Mouse (Mus musculus) naive thymus-derived CD4-positive, alpha-beta T cell, adult 2 months (primary cell): ENCODE data around the gene Jazf1.

Source experiments
- DNase-seq: peaks from one replicate; pipeline ENCODE4 v3.0.0-alpha.2; 2011; ENCODE audit warnings: low read depth

The Jazf1 gene

GRCm38 (mm10) chr6:52912143-52912918, 156.1 kb downstream of the Jazf1 start:
- no peak for DNase-seq

- DNase-seq = no peak
These were observed 161.6 kb downstream of the Jazf1 start for GRCm38 (mm10) chr6:52906801-52907200.

GRCm38 (mm10) chr6:52905100-52905499, 163.3 kb downstream of the Jazf1 start:
- DNase-seq = no peak

DNA sequence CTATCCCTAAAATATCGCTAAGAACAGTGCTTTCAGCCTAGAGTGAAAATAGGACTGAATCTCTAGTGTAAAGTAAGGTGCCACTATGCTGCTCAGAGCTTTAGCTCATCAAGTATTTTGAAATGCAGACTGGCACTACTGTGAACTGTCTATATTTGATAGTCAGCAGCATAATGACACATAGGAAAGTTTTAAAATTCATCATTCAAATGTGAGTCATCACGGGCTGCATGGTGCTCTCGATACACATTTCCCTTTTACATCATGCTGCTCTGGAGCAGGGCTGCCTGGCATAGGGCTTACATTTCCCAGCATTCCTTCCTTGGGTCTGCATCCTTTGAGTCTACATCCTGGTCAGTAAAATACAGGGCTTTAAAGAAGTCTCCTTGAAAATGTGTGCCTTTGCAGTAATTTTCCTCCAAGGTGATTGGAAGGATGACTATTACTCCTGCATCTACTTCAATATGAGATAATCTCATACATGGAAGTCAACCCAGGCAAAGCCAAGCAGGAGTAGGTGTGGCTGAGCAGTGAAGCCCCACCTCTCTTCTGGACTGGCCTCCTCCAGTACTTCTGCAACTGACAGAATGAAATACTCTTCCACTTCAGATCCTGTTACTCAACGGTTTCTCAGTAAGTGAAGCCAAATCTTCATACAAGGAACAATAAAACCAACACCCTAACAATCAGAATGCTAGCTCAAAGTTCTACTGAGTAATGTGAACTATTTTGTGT, 165.0 kb downstream of the Jazf1 start:
- no peak for DNase-seq

DNA sequence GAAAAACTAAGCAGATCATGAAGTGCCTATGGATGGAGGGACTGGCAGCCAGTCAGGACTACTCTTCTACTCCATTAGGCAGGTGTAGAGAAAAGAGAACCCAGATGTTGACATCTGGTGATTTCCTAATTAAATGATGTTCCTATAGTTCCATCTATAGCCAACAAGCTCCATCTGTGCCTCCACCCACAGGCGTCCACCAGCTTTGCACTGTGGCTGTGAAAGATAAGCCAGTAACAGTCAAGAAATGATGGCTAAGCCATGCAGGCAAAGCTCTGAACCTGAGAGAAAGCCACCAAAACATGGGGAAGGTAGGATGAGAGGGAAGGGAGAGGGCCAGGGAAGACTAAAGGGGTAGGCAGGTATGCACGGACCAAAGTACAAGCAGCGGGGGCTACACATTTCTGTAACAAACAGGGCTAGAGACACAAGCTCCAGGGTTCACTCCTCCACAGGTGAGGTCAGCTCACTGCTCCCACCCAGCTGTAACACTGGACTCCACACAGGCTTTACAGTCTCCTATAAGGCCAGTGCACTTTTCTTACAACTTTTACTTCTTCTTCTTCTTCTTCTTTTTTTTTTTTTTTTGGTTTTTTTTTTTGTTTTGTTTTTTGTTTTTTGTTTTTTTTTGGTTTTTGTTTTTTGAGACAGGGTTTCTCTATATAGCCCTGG, 168.7 kb downstream of the Jazf1 start:
- no peak for DNase-seq

DNA sequence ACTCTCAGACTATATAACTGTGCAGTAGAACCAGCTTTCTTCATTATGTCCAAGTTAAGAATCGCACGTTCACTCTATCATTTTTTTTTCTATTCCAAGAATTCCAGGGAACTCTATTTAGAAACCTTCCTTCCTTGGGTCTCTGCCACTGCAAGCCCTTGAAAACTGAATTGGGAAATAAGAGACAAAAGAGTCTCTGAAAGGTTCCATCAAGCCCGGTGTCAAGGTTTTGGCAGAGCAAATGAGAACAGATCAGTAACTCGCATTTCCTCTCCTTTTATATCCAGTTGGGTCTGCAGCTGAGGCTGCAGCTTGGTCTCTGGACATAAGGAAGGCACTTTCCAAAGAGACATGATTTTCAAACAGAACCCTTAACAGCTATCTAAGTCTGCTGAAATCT, 173.4 kb downstream of the Jazf1 start:
- no peak for DNase-seq

DNA sequence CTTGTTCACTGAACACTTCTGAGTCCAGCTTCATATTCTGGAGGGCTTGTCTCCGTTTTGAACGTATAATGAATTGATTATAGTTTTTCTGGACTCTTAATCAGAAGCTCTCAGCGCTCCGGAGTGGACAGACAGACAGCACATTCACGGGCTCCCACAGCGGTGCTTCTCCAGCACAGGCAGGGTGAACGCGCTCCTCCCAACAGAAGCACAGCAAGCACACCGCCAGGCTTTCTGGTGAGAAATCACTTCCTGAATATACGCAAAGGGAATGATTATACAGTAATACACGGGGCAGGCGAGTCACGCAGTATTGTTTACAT, 174.0 kb downstream of the Jazf1 start:
- DNase-seq = no peak

GRCm38 (mm10) chr6:52893811-52894500, 174.5 kb downstream of the Jazf1 start:
- no peak for DNase-seq

DNA sequence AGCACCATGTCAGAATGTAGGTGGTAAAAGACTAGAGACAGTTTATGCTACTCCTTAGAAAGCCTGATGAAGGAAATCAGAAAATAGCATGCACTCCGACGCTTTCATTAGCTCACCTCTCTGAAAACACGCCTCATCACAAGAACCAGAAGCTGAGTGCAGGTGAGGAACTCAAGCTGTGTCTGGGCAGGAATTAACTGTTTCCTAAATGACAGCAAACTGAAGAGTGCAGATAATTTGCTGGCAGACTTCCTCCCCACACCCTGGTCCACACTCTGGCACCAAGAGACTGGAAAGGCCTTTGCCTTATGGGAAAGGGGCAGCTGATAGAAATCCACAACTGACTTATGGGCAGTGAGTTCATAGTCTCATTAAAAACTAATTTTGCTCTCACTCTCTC, 175.5 kb downstream of the Jazf1 start:
- DNase-seq = no peak

- no peak for DNase-seq
These were observed 180.8 kb downstream of the Jazf1 start for GRCm38 (mm10) chr6:52887541-52888203.

GRCm38 (mm10) chr6:52883773-52884172, 184.7 kb downstream of the Jazf1 start:
- no peak for DNase-seq

- no peak for DNase-seq
These were observed 191.3 kb downstream of the Jazf1 start for GRCm38 (mm10) chr6:52877176-52877575.

GRCm38 (mm10) chr6:52871306-52871705, 197.1 kb downstream of the Jazf1 start:
- no peak for DNase-seq

GRCm38 (mm10) chr6:52869252-52869651, 199.2 kb downstream of the Jazf1 start:
- no peak for DNase-seq

DNA sequence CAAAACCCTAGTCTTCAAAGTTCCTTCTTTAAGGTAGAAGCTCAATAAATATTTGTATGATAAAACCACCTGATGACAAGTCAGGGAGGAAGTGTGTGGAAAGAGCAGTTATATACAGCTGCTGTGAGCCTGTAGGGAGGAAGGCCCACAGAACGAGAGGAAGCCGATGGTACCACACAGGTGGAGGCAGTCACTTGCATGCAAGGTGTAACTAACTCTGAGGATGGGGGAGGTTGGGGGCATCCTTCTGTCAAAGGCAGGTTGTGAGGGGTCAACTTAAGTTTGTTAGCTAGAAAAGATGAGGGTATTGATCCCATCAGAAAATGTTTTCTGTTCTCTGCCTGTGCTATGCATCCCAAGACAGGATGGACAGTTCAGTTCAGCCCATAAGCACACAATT, 200.1 kb downstream of the Jazf1 start:
- DNase-seq = no peak

- DNase-seq = no peak
These were observed 206.5 kb downstream of the Jazf1 start for GRCm38 (mm10) chr6:52861928-52862327.

DNA sequence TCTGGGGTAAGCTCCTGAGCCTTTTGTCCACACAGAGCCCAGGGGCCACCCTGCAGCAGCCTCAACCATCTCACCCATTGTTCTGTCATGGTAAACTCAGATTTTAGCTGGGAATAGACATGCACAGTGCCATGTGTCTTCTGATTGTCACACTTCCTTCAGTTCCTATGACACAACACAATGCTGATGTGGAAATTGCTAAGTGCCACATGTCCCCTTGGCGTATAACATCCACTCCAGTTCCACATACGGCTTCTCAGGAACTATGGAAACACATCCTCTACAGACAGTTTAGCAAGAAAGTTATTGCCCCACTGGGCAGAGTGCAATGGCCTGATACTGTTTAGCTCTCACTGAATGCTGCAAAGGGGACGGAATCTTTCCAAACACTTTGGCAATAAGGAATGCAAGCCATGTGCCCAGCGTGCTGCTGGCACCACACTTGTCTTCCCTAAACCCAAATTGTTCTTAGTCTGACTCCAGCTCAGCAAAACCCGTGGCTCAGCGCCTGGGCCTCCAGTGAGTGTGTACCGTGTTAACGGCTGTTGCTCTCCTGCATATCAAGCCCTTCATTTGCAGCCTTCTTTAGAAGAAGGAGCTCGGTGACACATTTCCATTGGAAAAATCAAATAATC, 207.1 kb downstream of the Jazf1 start:
- DNase-seq = no peak

DNA sequence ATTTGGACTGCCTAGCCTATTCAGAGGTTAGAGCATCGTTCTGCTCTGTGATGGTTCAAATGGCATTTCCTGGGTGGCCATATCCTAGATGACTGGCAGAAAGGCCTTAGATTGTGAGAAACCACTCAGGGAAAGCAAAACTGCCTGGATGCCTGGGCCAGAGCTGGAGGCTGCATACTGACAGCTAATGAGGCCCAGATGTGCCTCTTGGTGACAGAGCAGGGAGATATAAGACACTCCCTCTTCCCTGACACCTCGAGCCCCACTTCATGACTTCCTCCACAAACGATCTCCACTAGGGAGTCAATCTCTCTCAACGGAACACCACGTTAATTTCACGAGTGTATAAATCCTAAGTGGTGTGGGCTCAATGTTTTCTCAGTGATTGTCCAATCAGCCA, 207.7 kb downstream of the Jazf1 start:
- no peak for DNase-seq

- no peak for DNase-seq
These were observed 209.5 kb downstream of the Jazf1 start for GRCm38 (mm10) chr6:52858911-52859431.

DNA sequence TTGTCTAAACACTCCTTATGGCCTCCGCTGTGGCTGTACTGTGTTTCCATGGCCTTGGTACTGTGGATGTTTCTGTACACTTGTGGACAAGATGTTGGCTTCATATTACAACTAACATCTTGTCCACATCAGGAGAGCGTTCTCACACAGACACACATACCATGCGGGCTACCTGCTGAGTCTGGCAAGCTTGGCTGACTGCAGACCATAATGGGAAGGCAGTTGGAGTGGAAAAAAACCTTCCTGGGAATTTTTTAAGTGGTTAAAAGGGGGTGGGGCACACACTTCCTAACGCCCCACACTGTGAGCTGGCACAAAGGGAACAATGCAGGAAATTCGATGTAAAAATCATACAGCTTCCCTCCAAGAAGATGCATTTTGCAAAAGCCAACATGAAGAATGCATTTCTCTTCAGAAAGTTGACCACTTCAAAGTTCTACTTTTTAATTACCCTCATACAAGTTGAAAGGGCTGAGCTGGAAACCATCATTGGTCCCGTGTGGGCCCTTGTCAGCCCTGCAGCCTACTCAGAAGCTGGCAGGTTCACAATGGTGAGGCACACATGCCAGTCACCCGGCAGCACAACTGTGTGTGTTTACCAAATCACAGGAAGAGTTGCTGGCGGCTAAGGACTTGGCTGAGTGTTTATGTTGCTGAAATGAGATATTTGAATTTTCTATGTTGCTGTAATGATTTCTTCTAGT, 215.9 kb downstream of the Jazf1 start:
- no peak for DNase-seq

DNA sequence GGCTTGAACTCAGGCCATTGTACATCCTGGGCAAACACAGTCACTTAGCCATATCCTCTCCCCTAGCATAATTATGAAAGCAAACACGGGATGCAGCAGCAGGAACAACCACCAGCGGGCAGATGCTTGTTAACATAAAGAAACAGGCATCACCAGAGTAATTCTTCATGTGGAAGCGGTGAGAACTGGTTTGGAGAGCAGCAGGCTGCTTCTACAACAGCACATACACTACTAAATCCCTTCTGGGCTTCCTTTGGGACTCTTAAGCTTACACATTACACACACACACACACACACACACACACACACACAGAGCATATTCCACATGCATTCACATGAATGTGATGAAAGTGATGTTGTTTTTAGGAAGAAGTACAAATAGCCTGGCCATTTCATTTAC, 216.5 kb downstream of the Jazf1 start:
- no peak for DNase-seq
